Mouse (Mus musculus): ENCODE measurements around the gene Sept9.

Sept9 gene

GRCm38 (mm10) chr11:117175472-117175871, 24.0 kb upstream of the Sept9 start:
- no peak for DNase-seq (ENCODE audit: extremely low read depth, insufficient read length, low spot score)

GRCm38 (mm10) chr11:117176304-117176703, 23.2 kb upstream of the Sept9 start:
- DNase-seq (ENCODE audit: extremely low read depth, insufficient read length, low spot score) = peak; percentile 69

GRCm38 (mm10) chr11:117176900-117177299, 22.6 kb upstream of the Sept9 start:
- no peak for DNase-seq (ENCODE audit: extremely low read depth, insufficient read length, low spot score)

GRCm38 (mm10) chr11:117177303-117177979, 22.0 kb upstream of the Sept9 start:
- peak; percentile 44 for DNase-seq (ENCODE audit: extremely low read depth, insufficient read length, low spot score)

GRCm38 (mm10) chr11:117179902-117180301, 19.6 kb upstream of the Sept9 start:
- no peak for DNase-seq (ENCODE audit: extremely low read depth, insufficient read length, low spot score)

GRCm38 (mm10) chr11:117182808-117183207, 16.7 kb upstream of the Sept9 start:
- no peak for DNase-seq (ENCODE audit: extremely low read depth, insufficient read length, low spot score)

GRCm38 (mm10) chr11:117183299-117183698, 16.2 kb upstream of the Sept9 start:
- DNase-seq (ENCODE audit: extremely low read depth, insufficient read length, low spot score) = no peak

GRCm38 (mm10) chr11:117183841-117184240, 15.6 kb upstream of the Sept9 start:
- no peak for DNase-seq (ENCODE audit: extremely low read depth, insufficient read length, low spot score)

- no peak for DNase-seq (ENCODE audit: extremely low read depth, insufficient read length, low spot score)
Measured at GRCm38 (mm10) chr11:117185076-117185933, 14.2 kb upstream of the Sept9 start.

GRCm38 (mm10) chr11:117191524-117191923, 7.9 kb upstream of the Sept9 start:
- DNase-seq (ENCODE audit: extremely low read depth, insufficient read length, low spot score) = no peak

GRCm38 (mm10) chr11:117194475-117194937, 5.0 kb upstream of the Sept9 start:
- no peak for DNase-seq (ENCODE audit: extremely low read depth, insufficient read length, low spot score)

GRCm38 (mm10) chr11:117195616-117196015, 3.8 kb upstream of the Sept9 start:
- DNase-seq (ENCODE audit: extremely low read depth, insufficient read length, low spot score) = no peak

GRCm38 (mm10) chr11:117196681-117197080, 2.8 kb upstream of the Sept9 start:
- no peak for DNase-seq (ENCODE audit: extremely low read depth, insufficient read length, low spot score)

GRCm38 (mm10) chr11:117198122-117198521, 1.3 kb upstream of the Sept9 start:
- DNase-seq (ENCODE audit: extremely low read depth, insufficient read length, low spot score) = no peak

- DNase-seq (ENCODE audit: extremely low read depth, insufficient read length, low spot score) = no peak
Measured at GRCm38 (mm10) chr11:117201846-117202245, 2.4 kb downstream of the Sept9 start.

GRCm38 (mm10) chr11:117204606-117205005, 5.1 kb downstream of the Sept9 start:
- no peak for DNase-seq (ENCODE audit: extremely low read depth, insufficient read length, low spot score)

- no peak for DNase-seq (ENCODE audit: extremely low read depth, insufficient read length, low spot score)
Measured at GRCm38 (mm10) chr11:117205042-117205441, 5.6 kb downstream of the Sept9 start.

- peak; percentile 71 for DNase-seq (ENCODE audit: extremely low read depth, insufficient read length, low spot score)
Measured at GRCm38 (mm10) chr11:117205447-117205846, 6.0 kb downstream of the Sept9 start.

- DNase-seq (ENCODE audit: extremely low read depth, insufficient read length, low spot score) = no peak
Measured at GRCm38 (mm10) chr11:117207436-117207835, 8.0 kb downstream of the Sept9 start.

GRCm38 (mm10) chr11:117208151-117208673, 8.8 kb downstream of the Sept9 start:
- DNase-seq (ENCODE audit: extremely low read depth, insufficient read length, low spot score) = peak; percentile 62

GRCm38 (mm10) chr11:117216713-117217112, 17.3 kb downstream of the Sept9 start:
- peak; percentile 77 for DNase-seq (ENCODE audit: extremely low read depth, insufficient read length, low spot score)

GRCm38 (mm10) chr11:117218070-117218469, 18.6 kb downstream of the Sept9 start:
- DNase-seq (ENCODE audit: extremely low read depth, insufficient read length, low spot score) = no peak
